Mouse (Mus musculus): ENCODE measurements at regions not wholly inside any gene's neighbourhood (a gene's known extent, or its start where the extent isn't known, plus 50 kb on each side); places are given as distances from the start of the nearest gene placed in this dataset.
"Not testable (repeated sequence)": the region's sequence is repeated elsewhere in the genome, so short reads cannot be mapped to it uniquely, and the experiment has no call there.

- peak; percentile 80 for ATAC-seq
- POLR2A ChIA-PET = no interaction called here
- TF ChIP-seq CTCF (IDR thresholded peaks at IDR 0.05) = no peak
- in situ Hi-C loops (cut with MboI; ENCODE audit: low pct_unique_long_range_greater_than_20kb) = no loop called here
- CTCF ChIA-PET = interaction anchor here (0.7 kb wide), 1 partner anchor 107 kb away, joined by 3 read pairs; no protein-coding TSS in a partner anchor
- H3K27me3 ChIP-seq = no peaks in the 10 kb centered on the region
- DNase-seq (ENCODE audit: low read depth, low spot score) = peak; percentile 68
Measured at GRCm38 (mm10) chr16:50009542-50009941, 209.2 kb downstream of the Cd47 start.

GRCm38 (mm10) chr16:50010074-50010473, 209.7 kb downstream of the Cd47 start:
- POLR2A ChIA-PET = no interaction called here
- DNase-seq (ENCODE audit: low read depth, low spot score) (no peak), ATAC-seq (no peak)
- CTCF ChIA-PET = no interaction called here
- H3K27me3 ChIP-seq = no peaks in the 10 kb centered on the region
- TF ChIP-seq CTCF (IDR thresholded peaks at IDR 0.05) = no peak
- in situ Hi-C loops (cut with MboI; ENCODE audit: low pct_unique_long_range_greater_than_20kb) = no loop called here

GRCm38 (mm10) chr16:50010532-50010971, 210.2 kb downstream of the Cd47 start:
- ChIA-PET POLR2A (no interaction called here), CTCF (no interaction called here)
- in situ Hi-C loops (cut with MboI; ENCODE audit: low pct_unique_long_range_greater_than_20kb) = no loop called here
- DNase-seq (ENCODE audit: low read depth, low spot score) (no peak), ATAC-seq (no peak)
- no peak for TF ChIP-seq CTCF (IDR thresholded peaks at IDR 0.05)
- H3K27me3 ChIP-seq = no peaks in the 10 kb centered on the region

- ChIA-PET POLR2A (no interaction called here), CTCF (no interaction called here)
- in situ Hi-C loops (cut with MboI; ENCODE audit: low pct_unique_long_range_greater_than_20kb) = no loop called here
- ATAC-seq (no peak), DNase-seq (ENCODE audit: low read depth, low spot score) (no peak)
- no peak for TF ChIP-seq CTCF (IDR thresholded peaks at IDR 0.05)
- no peaks in the 10 kb centered on the region for H3K27me3 ChIP-seq
Measured at GRCm38 (mm10) chr16:50023885-50024284, 223.6 kb downstream of the Cd47 start.

- in situ Hi-C loops (cut with MboI; ENCODE audit: low pct_unique_long_range_greater_than_20kb) = no loop called here
- ChIA-PET POLR2A (no interaction called here), CTCF (no interaction called here)
- TF ChIP-seq CTCF (IDR thresholded peaks at IDR 0.05) = no peak
- H3K27me3 ChIP-seq = no peaks in the 10 kb centered on the region
- no peak for DNase-seq (ENCODE audit: low read depth, low spot score)
- no peak for ATAC-seq
Measured at GRCm38 (mm10) chr16:50026100-50026884, 226.0 kb downstream of the Cd47 start.

- H3K27me3 ChIP-seq = no peaks in the 10 kb centered on the region
- ATAC-seq = no peak
Measured at GRCm38 (mm10) chr16:50027189-50027588, 226.9 kb downstream of the Cd47 start.

GRCm38 (mm10) chr16:50029711-50030110, 229.4 kb downstream of the Cd47 start:
- no peak for TF ChIP-seq CTCF (IDR thresholded peaks at IDR 0.05)
- no peak for ATAC-seq
- CTCF ChIA-PET = interaction anchor here (1.0 to 1.4 kb wide), 2 partner anchors 16 to 28 kb away, joined by 3 read pairs; no protein-coding TSS in a partner anchor
- POLR2A ChIA-PET = interaction anchor here (0.6 to 0.8 kb wide), 3 partner anchors 45 to 66 kb away, joined by 4 to 10 read pairs (median 8); no protein-coding TSS in a partner anchor
- in situ Hi-C loops (cut with MboI; ENCODE audit: low pct_unique_long_range_greater_than_20kb) = no loop called here
- no peaks in the 10 kb centered on the region for H3K27me3 ChIP-seq
- no peak for DNase-seq (ENCODE audit: low read depth, low spot score)

More at GRCm38 (mm10) chr16:50027189-50027588, 226.9 kb downstream of the Cd47 start:
- POLR2A ChIA-PET = no interaction called here
- no peak for DNase-seq (ENCODE audit: low read depth, low spot score)
- in situ Hi-C loops (cut with MboI; ENCODE audit: low pct_unique_long_range_greater_than_20kb) = no loop called here
- no peak for TF ChIP-seq CTCF (IDR thresholded peaks at IDR 0.05)
- CTCF ChIA-PET = no interaction called here

GRCm38 (mm10) chr16:50030355-50030754, 230.0 kb downstream of the Cd47 start:
- in situ Hi-C loops (cut with MboI; ENCODE audit: low pct_unique_long_range_greater_than_20kb); DNase-seq (ENCODE audit: low read depth, low spot score); ATAC-seq; CTCF ChIA-PET; H3K27me3 ChIP-seq; POLR2A ChIA-PET: not testable (repeated sequence)

GRCm38 (mm10) chr16:50030905-50031369, 230.6 kb downstream of the Cd47 start:
- ChIA-PET POLR2A (interaction anchor here (0.6 kb wide), 2 partner anchors 47 to 232 kb away, joined by 3 to 4 read pairs; no protein-coding TSS in a partner anchor), CTCF (no interaction called here)
- no peak for TF ChIP-seq CTCF (IDR thresholded peaks at IDR 0.05)
- DNase-seq (ENCODE audit: low read depth, low spot score) = no peak
- in situ Hi-C loops (cut with MboI; ENCODE audit: low pct_unique_long_range_greater_than_20kb) = no loop called here
- ATAC-seq = no peak
- H3K27me3 ChIP-seq = no peaks in the 10 kb centered on the region

- in situ Hi-C loops (cut with MboI; ENCODE audit: low pct_unique_long_range_greater_than_20kb) = no loop called here
- POLR2A ChIA-PET = no interaction called here
- ATAC-seq (no peak), DNase-seq (ENCODE audit: low read depth, low spot score) (no peak)
- CTCF ChIA-PET = interaction anchor here (1.0 kb wide), 2 partner anchors 12 to 114 kb away, joined by 3 read pairs; no protein-coding TSS in a partner anchor
- TF ChIP-seq CTCF (IDR thresholded peaks at IDR 0.05) = no peak
- no peaks in the 10 kb centered on the region for H3K27me3 ChIP-seq
Measured at GRCm38 (mm10) chr16:50032798-50033197, 232.5 kb downstream of the Cd47 start.

- in situ Hi-C loops (cut with MboI; ENCODE audit: low pct_unique_long_range_greater_than_20kb) = no loop called here
- DNase-seq (ENCODE audit: low read depth, low spot score) = no peak
- ATAC-seq = no peak
- no peaks in the 10 kb centered on the region for H3K27me3 ChIP-seq
- CTCF ChIA-PET = interaction anchor here (0.8 kb wide), 1 partner anchor 10 kb away, joined by 3 read pairs; no protein-coding TSS in a partner anchor
- POLR2A ChIA-PET = interaction anchor here (0.7 to 0.8 kb wide), 2 partner anchors 9 to 193 kb away, joined by 3 to 5 read pairs; no protein-coding TSS in a partner anchor
- TF ChIP-seq CTCF (IDR thresholded peaks at IDR 0.05) = peak; percentile 36
Measured at GRCm38 (mm10) chr16:50036296-50036734, 236.0 kb downstream of the Cd47 start.
